Mouse (Mus musculus): ENCODE results near the gene Ptprc.

Gene Ptprc

GRCm38 (mm10) chr1:138148844-138149243 is 26.7 kb downstream of the Ptprc start:
- DNase-seq (ENCODE audit: low spot score) = peak; percentile 52

GRCm38 (mm10) chr1:138145571-138145970 is 29.9 kb downstream of the Ptprc start:
- no peak for DNase-seq (ENCODE audit: low spot score)

GRCm38 (mm10) chr1:138145148-138145547 is 30.4 kb downstream of the Ptprc start:
- DNase-seq (ENCODE audit: low spot score) = no peak

GRCm38 (mm10) chr1:138144365-138144764 is 31.1 kb downstream of the Ptprc start:
- DNase-seq (ENCODE audit: low spot score) = no peak

GRCm38 (mm10) chr1:138140769-138141168 is 34.7 kb downstream of the Ptprc start:
- DNase-seq (ENCODE audit: low spot score) = no peak

- no peak for DNase-seq (ENCODE audit: low spot score)
Observed at GRCm38 (mm10) chr1:138137696-138138095, 37.8 kb downstream of the Ptprc start.

- DNase-seq (ENCODE audit: low spot score) = no peak
Observed at GRCm38 (mm10) chr1:138137024-138137577, 38.4 kb downstream of the Ptprc start.

GRCm38 (mm10) chr1:138136373-138136779 is 39.1 kb downstream of the Ptprc start:
- peak; percentile 78 for DNase-seq (ENCODE audit: low spot score)

GRCm38 (mm10) chr1:138135637-138136372 is 39.7 kb downstream of the Ptprc start:
- no peak for DNase-seq (ENCODE audit: low spot score)

- DNase-seq (ENCODE audit: low spot score) = no peak
Observed at GRCm38 (mm10) chr1:138135117-138135516, 40.4 kb downstream of the Ptprc start.

- DNase-seq (ENCODE audit: low spot score) = no peak
Observed at GRCm38 (mm10) chr1:138134324-138134723, 41.2 kb downstream of the Ptprc start.

- DNase-seq (ENCODE audit: low spot score) = no peak
Observed at GRCm38 (mm10) chr1:138131739-138132138, 43.8 kb downstream of the Ptprc start.

- DNase-seq (ENCODE audit: low spot score) = no peak
Observed at GRCm38 (mm10) chr1:138130145-138130544, 45.4 kb downstream of the Ptprc start.

- no peak for DNase-seq (ENCODE audit: low spot score)
Observed at GRCm38 (mm10) chr1:138126843-138127242, 48.7 kb downstream of the Ptprc start.

GRCm38 (mm10) chr1:138125281-138125680 is 50.2 kb downstream of the Ptprc start:
- no peak for DNase-seq (ENCODE audit: low spot score)

GRCm38 (mm10) chr1:138123866-138124265 is 51.6 kb downstream of the Ptprc start:
- no peak for DNase-seq (ENCODE audit: low spot score)

GRCm38 (mm10) chr1:138119895-138120294 is 55.6 kb downstream of the Ptprc start:
- DNase-seq (ENCODE audit: low spot score) = no peak

GRCm38 (mm10) chr1:138093219-138093618 is 82.3 kb downstream of the Ptprc start:
- no peak for DNase-seq (ENCODE audit: low spot score)

GRCm38 (mm10) chr1:138085810-138086209 is 89.7 kb downstream of the Ptprc start:
- no peak for DNase-seq (ENCODE audit: low spot score)

GRCm38 (mm10) chr1:138083707-138084106 is 91.8 kb downstream of the Ptprc start:
- DNase-seq (ENCODE audit: low spot score) = no peak

- no peak for DNase-seq (ENCODE audit: low spot score)
Observed at GRCm38 (mm10) chr1:138080308-138080707, 95.2 kb downstream of the Ptprc start.

- peak; percentile 76 for DNase-seq (ENCODE audit: low spot score)
Observed at GRCm38 (mm10) chr1:138044196-138044945, 131.1 kb downstream of the Ptprc start.

GRCm38 (mm10) chr1:138040556-138040955 is 135.0 kb downstream of the Ptprc start:
- DNase-seq (ENCODE audit: low spot score) = no peak
